Mouse (Mus musculus) urinary bladder, postnatal 4 days (tissue): ENCODE measurements around the gene Adgrg5.

Experiments
- DNase-seq, 2 experiments: peaks; one replicate each; pipeline ENCODE4 v3.0.0; 2021 to 2022; ENCODE audit warnings: low spot score in 2 of 2

The Adgrg5 gene

GRCm38 (mm10) chr8:94923405-94923804 is at the start of gene Adgrg5:
Gene Adgrg5, plus strand, starts transcription at chr8:94923694.
- DNase-seq, result no peak

- DNase-seq, result peak; percentile 55 to 75
These were observed 49.1 kb upstream of the Adgrg5 start for GRCm38 (mm10) chr8:94874358-94874757.

DNA sequence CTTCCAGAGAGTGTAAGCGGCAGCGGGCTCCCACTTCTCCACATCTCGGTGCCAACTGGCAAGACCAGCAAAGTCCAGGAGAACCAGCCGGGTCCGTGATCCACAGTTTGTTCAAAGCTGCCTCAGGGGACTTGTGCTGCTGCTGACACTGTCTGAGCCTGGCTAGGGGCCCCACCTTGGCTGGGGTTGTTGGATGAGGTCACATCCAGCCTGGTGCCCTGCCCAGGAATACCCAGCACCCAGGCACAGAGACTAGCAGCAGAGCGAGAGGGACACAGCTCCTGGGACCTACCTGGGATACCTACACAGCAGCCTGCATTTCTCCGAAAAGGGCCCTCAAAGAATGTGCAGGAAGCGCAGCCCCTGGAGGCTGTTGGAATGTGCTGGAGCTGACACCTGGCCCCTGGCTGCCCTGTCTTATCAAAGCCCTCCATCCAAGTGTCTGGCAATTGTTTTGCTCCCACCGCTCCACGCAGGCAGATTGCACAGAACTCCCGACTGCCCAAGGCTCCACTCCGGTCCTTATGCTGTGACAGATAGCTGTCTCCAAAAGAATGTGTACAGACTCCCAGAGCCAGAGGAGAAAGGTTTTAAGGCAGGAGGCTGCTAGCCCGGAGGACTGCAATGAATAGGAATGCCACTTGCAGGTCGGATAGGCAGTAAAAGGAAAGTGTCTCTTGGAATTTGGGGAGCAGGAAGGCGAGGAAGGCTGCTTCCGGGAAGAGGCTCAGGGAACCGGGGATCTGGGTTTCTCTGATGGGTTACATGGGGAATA is 48.2 kb upstream of the Adgrg5 start:
- DNase-seq, result no peak

DNA sequence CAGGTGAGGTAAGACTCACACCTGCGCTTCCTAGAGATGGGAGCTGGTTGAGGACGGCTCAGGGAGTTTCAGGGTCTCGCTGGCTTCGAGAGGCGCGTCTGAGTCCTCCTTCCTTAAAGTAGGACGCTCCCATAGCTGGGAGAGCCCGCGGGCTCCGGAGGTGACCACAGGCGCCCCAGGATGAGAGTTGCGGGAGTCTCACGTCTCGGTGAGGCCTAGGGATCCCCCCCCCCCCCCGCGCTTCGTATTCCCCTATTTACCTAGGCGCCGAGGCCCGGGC is 47.7 kb upstream of the Adgrg5 start:
- DNase-seq, result no peak

- peak; percentile 86 to 94 for DNase-seq
These were observed 47.2 kb upstream of the Adgrg5 start, which contains the start of gene Dok4 for GRCm38 (mm10) chr8:94876197-94876730. Gene Dok4, minus strand, starts transcription at chr8:94876330.

- DNase-seq, result no peak
These were observed 46.7 kb upstream of the Adgrg5 start for GRCm38 (mm10) chr8:94876820-94877219.

DNA sequence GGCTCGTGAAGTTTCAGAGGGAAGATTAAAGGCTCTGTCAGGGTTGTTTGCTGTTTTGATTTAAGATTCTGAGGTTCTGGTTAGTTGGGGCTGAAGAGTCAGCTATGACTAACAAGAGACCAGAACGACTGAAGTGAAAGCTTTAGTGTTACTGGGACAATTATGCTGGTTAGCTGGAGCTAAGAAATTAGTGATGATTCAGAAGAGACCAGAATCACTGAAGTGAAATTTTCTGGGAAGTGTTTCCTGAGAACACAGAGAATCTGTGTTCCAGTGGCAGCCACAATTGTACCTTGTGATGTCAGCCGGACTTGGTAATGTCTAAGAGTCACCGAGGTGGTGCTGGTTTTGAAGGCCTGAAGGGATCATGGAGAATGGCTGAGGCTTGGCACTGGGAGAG is 42.8 kb upstream of the Adgrg5 start:
- DNase-seq, result no peak

GRCm38 (mm10) chr8:94888383-94889036 is 35.0 kb upstream of the Adgrg5 start:
- no peak for DNase-seq

- DNase-seq, result no peak
These were observed 30.6 kb upstream of the Adgrg5 start for GRCm38 (mm10) chr8:94892917-94893316.

DNA sequence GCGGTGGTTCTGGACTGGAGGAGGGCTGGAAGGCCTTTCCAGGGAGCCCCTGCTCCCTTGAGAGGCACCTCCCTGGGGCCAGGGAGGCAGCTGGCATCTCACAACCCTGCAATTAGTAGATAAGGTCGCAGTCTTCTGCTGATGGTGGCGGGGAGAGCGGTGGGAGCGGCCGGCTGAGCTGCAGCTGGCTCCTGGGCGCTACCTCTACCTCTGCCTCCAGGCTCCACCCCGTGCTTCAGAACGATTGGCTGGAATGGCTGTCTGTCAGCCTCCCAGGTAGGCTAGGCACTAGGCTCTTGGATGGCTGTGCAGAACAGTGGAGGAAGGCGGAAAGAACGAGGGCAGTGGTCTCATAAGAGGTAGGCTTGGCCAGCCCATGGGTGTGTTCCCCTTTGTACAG is 24.2 kb upstream of the Adgrg5 start:
- no peak for DNase-seq

DNA sequence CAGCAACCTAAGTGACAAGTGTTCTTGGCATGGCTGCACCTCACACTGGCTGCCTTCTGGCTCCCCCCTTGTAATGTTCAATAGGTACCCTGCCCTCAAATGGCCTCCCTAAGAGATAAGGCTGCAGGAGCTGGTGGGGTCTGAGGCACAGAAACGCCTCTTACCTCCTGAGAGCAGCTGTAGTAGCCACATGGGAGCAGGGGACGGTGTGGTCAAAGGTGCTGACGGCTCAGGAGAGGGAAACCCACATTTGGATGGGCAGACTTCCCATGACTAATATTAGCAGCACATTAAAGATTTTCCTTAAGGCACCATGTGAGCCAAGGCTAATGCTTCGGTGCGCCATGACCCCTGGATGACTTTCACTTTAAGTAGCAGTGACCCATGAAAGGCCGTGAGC is 22.9 kb upstream of the Adgrg5 start:
- no peak for DNase-seq

- no peak for DNase-seq
These were observed 22.5 kb upstream of the Adgrg5 start for GRCm38 (mm10) chr8:94901031-94901430.

DNA sequence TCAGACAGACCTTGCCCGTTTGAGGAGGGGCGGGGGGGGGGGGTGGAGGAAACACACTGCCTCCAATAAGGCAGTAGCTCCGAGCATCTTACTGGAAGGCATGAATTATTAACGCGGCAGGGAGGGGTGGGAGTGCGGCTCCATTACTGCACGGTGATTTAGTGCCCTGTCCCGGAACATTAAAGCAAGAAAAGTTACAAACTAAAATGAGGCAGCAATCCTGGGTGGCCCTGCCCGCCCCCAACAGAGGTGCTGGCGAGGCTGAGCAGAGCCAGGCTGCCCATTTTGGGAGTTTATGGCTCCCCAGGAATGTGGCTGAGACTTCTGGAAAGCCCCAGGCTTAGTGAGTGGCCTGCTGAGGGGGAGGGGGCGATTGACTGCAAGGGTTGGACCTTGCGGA is 19.8 kb upstream of the Adgrg5 start:
- peak in 1 of 2 experiments; percentile 54 for DNase-seq

- peak; percentile 81 to 90 for DNase-seq
These were observed 18.9 kb upstream of the Adgrg5 start for GRCm38 (mm10) chr8:94904450-94905175.

- no peak for DNase-seq
These were observed 15.7 kb upstream of the Adgrg5 start for GRCm38 (mm10) chr8:94907591-94908300.

GRCm38 (mm10) chr8:94908847-94909246 is 14.6 kb upstream of the Adgrg5 start:
- peak; percentile 65 to 83 for DNase-seq

DNA sequence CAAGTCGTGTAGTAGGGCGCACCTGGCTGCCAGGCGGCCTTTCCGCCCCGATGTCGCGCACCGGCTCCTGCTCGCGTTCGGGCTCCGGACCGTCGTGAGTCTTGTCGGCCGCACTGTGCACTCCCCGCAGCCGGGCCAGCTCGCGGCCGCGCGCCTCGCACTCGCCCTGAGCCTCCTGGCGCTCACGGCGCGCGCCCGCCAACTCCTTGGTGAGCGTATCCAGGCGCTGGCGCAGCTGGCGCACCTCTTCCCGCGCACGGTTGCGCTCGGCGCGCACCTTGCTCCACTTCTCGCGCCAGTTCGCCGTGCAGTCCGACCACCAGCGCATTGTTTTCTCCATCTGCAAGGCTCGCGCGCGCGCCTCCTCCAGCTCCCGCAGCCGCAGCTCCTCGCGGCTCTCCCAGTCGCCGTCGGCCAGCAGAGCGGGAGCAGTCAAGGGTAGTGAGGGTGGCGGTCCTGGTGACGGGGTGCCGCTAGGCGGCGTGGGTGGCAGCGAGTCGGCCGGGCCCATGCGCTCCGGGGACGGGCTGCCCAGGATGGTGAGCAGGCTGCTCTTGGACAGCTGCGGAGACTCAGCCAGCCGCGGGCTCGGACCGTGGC is 10.3 kb upstream of the Adgrg5 start:
- peak; percentile 60 to 71 for DNase-seq

- DNase-seq, result no peak
These were observed 9.2 kb upstream of the Adgrg5 start for GRCm38 (mm10) chr8:94914256-94914655.

- no peak for DNase-seq
These were observed 8.8 kb upstream of the Adgrg5 start for GRCm38 (mm10) chr8:94914701-94915101.

DNA sequence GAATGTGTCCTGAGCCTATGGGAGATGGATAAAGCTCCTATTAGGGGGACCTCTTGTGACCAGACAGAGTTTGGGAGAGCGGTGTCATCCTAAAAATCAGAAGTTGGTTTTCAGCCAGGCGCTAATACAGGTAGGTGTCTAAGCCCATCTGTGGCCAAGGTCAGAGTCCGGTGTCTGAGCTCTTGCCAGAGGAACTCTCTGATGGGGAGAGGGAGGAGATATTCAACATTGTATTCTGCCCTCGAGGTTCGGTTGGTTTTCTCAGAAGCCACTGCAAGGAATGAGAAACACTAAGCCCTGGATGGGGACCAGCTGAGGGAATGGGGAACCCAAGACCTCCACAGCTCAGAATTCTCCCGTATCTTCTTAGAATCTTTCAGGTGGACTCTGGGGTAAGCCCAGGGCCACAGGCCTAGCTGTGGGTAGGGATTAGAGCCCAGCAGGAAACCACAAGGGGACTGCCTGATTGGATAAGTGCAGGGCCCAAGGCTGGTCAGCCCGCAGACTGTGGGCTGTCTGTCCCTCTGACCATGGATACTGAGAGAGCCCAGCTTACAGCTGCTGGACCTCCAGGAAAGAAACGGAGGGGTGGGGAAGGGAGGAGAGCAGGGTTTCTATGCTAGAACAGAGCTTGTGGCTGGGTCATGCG is 7.1 kb upstream of the Adgrg5 start:
- DNase-seq, result no peak

- no peak for DNase-seq
These were observed 6.6 kb upstream of the Adgrg5 start for GRCm38 (mm10) chr8:94916960-94917324.
